Mouse (Mus musculus): Measurements from ENCODE around the gene Gm20388.
A peak's percentile ranks its signal among the peaks of the same experiment; 100 is the strongest.

Gene Gm20388

DNA sequence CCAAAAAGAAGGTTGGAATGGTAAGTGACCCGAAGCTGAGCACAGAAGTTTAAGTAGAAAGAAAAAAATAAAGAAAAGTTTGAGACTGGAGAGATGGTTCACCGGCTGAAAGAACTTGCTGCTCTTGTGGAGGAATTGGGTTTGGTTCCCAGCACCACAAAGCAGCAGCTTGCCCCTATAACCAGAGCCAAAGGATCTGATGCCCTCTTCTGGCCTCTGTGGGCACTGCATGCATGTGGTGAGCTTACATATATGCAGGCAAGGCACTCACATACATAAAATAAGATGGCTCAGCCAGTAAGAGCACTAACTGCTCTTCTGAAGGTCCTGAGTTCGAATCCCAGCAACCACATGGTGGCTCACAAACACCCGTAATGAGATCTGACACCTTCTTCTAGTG lies 3429.4 kb downstream of the Gm20388 start:
- DNase-seq (ENCODE audit: low read depth) = no peak

DNA sequence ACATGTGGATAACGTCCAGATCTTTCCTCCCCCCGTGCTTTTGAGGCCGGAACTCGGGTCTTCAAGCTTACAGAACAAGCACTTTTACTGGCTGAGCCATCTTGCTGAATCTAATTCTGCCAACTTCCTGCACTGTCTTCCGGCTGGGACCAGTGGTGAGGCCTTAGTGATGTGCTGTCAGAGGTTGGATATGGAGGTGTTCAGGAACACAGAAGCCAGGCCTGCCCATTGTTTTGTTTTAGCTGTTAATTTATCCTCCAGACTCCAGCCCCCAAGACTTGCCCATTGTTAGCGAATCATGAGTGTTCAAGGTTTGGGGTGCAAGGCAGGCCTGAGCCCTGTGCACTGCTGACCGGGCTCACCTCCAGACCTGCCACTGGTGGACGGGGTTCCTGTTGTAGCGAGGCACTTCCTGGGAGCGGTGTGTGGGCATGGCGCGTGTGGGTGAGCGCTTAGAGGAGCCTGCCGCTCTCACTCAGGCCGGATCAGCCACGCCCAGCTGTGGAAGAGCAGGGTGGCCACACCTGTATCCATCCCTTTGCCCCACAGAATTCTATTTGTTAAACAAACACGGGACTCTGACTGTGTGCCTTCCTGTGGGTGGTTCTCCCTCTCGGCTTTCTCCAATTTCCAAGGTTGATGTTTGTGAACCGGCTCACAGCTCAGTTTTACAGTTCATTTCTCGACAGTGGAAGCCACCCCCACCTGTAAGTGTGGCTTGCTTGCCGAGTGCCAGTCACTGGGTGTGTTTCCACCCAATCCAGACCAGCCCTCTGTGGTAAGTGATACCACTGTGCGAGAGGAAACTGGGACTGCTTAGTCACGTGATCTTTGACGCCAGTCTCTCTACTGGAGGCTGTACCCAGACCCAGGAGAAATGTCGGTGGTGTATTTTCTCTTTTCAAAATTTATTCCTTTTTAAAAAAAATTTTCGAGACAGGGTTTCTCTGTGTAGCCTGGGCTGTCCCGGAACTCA lies 3430.7 kb downstream of the Gm20388 start:
- DNase-seq (ENCODE audit: low read depth) = no peak

GRCm38 (mm10) chr8:123342253-123342652 lies 3431.6 kb downstream of the Gm20388 start:
- no peak for DNase-seq (ENCODE audit: low read depth)

- no peak for DNase-seq (ENCODE audit: low read depth)
Measured at GRCm38 (mm10) chr8:123342911-123343310, 3432.3 kb downstream of the Gm20388 start.

DNA sequence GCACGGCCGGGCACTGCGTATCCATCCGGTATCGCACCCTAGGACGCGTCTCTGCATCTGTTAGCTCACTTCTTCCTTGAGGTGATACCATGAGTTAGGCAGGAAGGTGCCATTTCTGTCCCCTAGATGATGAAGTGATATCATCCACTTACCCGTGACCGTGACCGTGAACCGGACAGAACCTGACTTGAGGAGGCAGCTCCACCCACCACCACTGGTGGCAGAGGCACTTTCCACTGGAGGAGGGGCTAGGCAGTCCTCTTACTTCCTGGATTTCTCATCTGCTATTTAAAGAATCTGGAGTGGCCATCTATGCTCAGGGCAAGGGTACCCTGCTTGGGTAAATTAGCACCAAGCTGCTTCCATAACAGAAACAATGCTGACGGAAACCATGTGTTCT lies 3432.8 kb downstream of the Gm20388 start:
- no peak for DNase-seq (ENCODE audit: low read depth)

DNA sequence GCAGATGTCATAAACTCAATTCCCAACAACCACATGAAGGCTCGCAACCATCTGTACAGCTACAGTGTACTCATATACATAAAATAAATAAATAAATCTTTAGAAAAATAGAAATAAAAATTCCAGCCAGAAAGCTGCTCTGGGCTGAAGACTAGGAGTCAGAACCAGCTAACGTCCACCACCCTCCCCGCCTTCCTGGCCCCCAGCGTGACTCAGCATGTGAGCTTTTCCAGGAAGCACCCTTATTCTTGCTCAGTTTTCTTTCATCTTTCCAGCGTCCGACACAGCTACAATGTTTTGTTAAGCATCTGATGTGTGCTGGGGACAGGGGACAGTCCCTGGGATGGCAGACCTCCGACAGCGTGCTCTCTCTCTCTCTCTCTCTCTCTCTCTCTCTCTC lies 3434.5 kb downstream of the Gm20388 start:
- peak; percentile 73 for DNase-seq (ENCODE audit: low read depth)

DNA sequence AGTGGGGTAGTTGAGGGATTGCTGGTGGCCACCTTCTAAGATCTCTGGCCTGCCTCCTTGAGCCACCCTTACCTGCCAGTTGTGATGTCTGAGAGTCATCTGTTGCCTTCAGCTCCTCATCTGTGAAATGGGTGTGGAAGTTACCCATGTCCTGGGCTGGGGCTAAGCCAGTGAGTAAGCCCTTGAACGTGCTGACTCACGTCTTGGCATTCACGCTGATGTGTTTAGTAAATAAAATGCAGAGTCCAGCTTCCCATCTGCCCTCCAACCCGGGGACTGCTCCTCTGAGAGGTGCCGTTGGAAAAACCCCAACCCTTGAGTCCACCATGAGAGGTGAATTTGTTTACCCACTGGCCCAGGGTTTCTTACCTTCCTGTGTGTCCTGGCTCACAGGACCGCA lies 3435.2 kb downstream of the Gm20388 start:
- peak; percentile 82 for DNase-seq (ENCODE audit: low read depth)

GRCm38 (mm10) chr8:123347293-123347692 lies 3436.7 kb downstream of the Gm20388 start:
- no peak for DNase-seq (ENCODE audit: low read depth)

DNA sequence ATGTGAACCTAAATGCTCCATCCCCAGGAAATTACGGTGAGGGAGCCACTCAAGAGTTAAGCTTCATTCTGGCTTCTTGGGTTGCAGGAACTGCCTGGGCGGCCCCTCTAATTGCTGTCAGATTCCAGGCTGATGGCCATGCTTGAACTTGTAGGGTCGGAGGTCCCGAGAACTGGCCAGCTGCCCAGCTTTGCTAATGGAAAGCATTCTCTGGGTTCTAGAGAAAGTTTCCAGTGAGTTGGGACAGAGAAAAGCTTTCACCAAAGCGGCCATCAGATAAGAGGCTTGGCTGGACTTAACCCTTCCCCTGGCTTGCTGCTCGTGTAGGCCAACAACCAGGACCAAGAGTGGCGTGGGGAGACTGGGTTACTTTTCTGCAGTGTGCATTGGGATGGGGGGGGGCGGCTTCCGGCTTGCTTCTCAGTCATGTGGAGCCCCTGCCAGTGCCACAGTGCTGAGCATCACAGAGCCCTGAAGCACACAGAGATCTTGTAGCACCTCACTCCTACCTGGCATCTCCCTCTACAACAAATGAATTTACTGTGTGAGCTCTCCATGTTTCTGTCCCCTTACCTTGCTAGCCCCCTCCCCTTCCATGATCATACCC lies 3437.7 kb downstream of the Gm20388 start:
- DNase-seq (ENCODE audit: low read depth) = peak; percentile 96

DNA sequence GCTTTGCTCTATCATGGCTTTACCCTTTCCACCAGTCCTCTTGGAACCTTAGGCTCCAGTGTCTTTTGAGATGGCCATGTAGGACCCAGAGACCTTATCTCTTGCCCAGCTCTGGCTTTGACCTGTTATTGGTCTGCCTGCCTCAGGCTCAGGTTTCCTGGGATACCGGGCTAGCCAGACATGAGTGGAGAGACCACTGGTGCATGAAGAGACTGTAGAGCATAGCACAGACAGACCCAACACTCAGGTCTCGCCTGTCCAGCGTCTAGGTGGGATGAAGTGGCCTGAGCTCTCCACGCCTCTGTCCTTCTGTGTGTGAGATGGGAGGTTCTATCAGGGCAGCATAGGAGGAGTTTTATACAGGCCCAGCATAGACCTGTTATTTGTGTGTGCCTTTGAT lies 3438.4 kb downstream of the Gm20388 start:
- DNase-seq (ENCODE audit: low read depth) = no peak

DNA sequence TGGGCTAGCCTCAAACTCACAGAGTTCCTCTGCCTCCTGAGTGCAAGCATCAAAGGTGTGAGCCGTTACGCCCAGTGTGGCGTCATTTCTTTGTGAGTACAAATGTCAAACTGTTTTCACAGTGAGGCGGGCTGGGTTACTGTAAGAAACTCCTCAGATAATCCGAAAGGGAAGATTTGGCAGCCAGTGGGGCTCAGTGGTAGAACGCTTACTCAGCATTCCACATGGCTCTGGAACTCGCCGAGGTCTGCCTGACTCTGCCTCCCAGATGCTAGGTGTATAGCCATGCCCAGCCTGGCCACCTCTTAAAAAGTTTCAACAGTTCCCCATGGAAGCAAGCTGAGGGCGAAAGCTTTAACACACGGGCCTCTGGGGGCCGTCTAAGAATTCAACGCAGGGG lies 3441.5 kb downstream of the Gm20388 start:
- no peak for DNase-seq (ENCODE audit: low read depth)

DNA sequence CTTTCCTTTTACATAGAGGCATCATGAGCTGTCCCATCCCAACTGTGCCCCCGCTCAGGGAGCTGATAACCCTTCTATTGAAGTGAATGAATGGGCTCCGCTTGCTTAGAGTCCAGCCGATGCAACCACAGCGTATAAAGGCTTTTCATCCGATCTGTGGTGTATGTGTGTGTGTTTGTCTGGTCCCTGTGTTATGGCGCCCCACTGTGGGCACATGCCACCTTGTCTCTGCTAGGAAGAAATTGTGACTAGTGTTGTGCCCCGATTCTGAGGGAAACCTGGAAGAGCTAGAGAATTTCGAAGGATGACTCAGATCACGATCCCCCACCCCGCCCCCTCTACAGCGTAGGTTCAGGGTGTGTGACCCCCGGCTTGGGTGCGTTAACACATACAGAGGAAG lies 3442.1 kb downstream of the Gm20388 start:
- peak; percentile 87 for DNase-seq (ENCODE audit: low read depth)

GRCm38 (mm10) chr8:123353216-123353615 lies 3442.6 kb downstream of the Gm20388 start:
- DNase-seq (ENCODE audit: low read depth) = no peak

GRCm38 (mm10) chr8:123361082-123361739 lies 3450.6 kb downstream of the Gm20388 start:
- DNase-seq (ENCODE audit: low read depth) = peak; percentile 90

GRCm38 (mm10) chr8:123373403-123374238 lies 3463.0 kb downstream of the Gm20388 start, which contains the start of gene Tcf25:
TSS of gene Tcf25 (plus strand) at chr8:123373753.
- DNase-seq (ENCODE audit: low read depth) = peak; percentile 99

GRCm38 (mm10) chr8:123374239-123374578 lies 3463.6 kb downstream of the Gm20388 start:
- peak; percentile 96 for DNase-seq (ENCODE audit: low read depth)

GRCm38 (mm10) chr8:123375701-123376100 lies 3465.1 kb downstream of the Gm20388 start:
- DNase-seq (ENCODE audit: low read depth) = no peak

DNA sequence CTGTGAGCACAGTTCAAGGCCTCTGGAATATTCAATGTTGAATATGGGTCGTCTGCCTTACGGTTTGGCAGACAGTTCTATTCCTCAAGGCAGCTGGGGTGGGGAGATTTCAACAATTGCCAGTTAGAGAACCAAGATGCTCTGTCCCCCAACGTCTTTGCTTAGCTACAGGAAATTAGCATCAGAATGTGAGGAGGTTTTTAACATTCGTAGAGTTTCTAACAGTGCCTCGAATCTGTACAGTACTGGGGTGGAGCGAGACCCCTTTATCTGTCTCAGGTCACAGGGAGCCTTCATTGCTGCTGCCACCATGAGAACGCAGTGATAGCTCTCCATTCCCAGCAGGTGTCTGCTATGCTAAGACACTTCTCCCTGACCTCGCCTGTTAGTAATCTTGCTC lies 3465.5 kb downstream of the Gm20388 start:
- DNase-seq (ENCODE audit: low read depth) = no peak

DNA sequence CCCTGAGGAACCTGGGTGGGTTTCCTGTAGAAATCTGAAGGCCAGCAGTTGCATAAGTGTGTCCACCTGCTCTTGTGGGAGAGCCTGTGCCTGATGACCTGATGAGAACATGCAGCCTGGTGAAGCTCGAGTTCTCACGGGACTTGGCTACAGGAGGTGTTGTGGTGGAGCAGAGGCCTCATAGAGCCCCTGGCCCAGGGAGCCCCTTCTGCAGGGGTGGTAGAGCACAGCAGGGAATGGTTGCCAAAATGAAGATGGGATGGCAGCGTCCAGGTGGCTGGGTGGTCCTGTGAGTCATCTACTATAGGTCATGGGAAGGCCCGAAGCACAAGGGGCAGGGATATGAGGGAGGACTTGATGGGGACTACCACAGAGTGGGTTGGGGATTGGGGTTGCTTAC lies 3471.1 kb downstream of the Gm20388 start:
- no peak for DNase-seq (ENCODE audit: low read depth)

- DNase-seq (ENCODE audit: low read depth) = no peak
Measured at GRCm38 (mm10) chr8:123382516-123382915, 3471.9 kb downstream of the Gm20388 start.

GRCm38 (mm10) chr8:123384883-123385540 lies 3474.4 kb downstream of the Gm20388 start:
- peak; percentile 68 for DNase-seq (ENCODE audit: low read depth)

Measured in NIH3T3 (cell line).